Mouse (Mus musculus) mesoderm, embryonic 11.5 days (tissue): ENCODE results near the gene Rassf8.

Experiments used
- DNase-seq: peaks from one replicate; pipeline ENCODE4 v3.0.0-alpha.2; 2012; ENCODE audit warnings: low read depth, low spot score

The Rassf8 gene

DNA sequence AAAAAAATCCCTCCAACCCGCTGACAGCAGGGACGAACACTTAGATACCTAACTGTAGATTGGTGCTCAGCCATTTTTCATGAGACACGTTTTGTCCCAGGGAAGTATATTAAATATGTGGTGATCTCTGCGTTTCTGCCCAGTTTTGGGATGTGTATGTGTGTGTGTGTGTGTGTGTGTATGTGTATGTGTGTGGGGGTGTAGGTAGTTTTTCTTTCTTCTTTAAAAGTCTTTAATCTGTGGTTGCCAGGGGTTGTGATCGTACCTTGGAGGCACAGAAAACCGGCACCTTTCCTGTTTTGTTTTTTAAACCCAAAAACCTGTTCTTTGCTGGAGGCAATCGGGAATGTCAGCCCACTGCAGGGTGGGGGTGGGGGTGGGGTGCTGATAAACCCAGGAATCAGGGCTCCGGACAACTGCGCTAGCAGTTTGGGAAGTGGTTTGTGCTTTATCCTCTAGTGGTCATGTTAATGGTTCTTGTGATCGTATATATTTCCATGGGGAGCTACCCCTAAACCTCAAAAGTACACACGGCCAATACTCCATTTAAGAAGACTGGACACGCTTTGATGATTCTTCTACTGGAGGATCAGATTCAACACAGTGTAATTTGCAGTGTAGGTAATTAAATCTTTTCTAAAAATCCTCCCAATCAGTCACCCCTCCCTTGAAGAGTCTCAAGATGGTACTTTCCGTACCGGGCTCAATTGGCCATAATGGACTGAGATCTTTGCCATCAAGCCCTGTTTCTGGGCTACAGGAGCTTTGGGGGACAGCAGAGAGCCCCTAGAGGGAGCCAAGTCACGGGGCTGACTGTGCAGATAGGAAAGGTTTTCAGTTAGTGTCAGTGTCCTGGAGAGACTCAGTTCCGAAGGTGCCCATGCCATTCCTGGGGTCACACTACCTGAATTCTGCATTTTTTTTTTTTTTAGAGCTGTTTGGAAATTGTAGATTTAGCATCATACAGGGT lies 1.4 kb downstream of the Rassf8 start:
- no peak for DNase-seq

- DNase-seq: no peak
Observed at GRCm38 (mm10) chr6:145750394-145750793, 3.8 kb downstream of the Rassf8 start.

GRCm38 (mm10) chr6:145753296-145753695 lies 6.7 kb downstream of the Rassf8 start:
- DNase-seq: no peak

- DNase-seq: no peak
Observed at GRCm38 (mm10) chr6:145754416-145754815, 7.9 kb downstream of the Rassf8 start.

GRCm38 (mm10) chr6:145755942-145756639 lies 9.5 kb downstream of the Rassf8 start:
- DNase-seq: no peak

- no peak for DNase-seq
Observed at GRCm38 (mm10) chr6:145756640-145757005, 10.1 kb downstream of the Rassf8 start.

GRCm38 (mm10) chr6:145757346-145757745 lies 10.8 kb downstream of the Rassf8 start:
- DNase-seq: no peak

- no peak for DNase-seq
Observed at GRCm38 (mm10) chr6:145758685-145759084, 12.1 kb downstream of the Rassf8 start.

- no peak for DNase-seq
Observed at GRCm38 (mm10) chr6:145759432-145759831, 12.9 kb downstream of the Rassf8 start.

DNA sequence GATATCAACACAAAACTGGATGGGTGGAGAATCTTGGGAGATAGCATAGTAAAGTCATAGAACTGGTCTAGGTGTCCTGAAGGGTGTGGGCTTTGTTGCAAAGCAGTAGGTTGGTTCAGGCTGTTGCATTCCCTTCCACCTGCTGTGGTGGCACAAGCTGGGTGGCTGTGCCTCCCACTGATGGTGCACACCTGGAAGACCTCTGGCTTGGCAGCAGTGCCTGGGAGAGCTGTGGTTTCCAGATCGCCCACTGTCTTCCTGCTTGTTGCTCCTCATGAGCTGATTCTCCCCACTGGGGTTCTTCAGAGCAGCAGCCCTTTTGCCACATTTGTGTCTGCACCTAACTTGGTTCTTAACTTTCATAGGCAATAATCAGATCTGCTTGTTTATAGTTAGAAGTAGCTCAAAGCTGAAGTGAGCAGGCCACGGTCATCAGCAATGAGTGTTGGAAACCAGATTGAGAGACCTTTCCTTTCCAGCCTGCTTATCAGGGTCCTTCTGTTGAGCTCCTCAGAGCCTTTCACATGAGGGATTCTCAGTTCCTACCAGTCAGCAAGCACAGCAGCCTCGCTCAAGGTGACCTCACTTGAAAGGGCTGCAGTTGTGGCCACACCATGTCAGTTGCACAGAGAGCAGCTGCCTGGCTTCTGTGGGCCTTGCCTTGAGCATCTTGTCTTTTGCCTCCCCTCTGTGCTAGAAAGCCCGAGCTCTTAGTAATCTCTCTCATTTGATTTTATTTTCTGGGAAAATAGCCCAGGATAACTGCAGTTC lies 13.9 kb downstream of the Rassf8 start:
- no peak for DNase-seq

GRCm38 (mm10) chr6:145761151-145761935 lies 14.8 kb downstream of the Rassf8 start:
- no peak for DNase-seq

DNA sequence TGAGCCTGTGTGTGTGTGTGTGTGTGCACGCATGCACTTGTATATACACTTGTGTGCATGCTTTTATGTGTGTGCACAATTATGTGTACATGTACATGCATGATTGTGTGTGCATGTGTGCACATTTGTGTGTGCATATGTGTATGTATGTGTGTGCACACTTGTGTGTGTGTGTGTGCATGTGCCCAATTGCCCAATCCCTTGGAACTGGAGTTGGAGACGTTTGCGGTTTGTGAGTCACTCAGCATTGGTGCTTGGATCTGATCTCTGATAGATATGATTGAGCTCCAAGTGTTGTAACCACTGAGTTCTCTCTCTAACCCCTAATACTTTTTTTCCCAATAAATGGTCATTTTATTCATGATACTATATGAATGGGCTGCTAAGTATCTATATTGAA lies 15.5 kb downstream of the Rassf8 start:
- DNase-seq: no peak

GRCm38 (mm10) chr6:145763051-145763450 lies 16.5 kb downstream of the Rassf8 start:
- no peak for DNase-seq

DNA sequence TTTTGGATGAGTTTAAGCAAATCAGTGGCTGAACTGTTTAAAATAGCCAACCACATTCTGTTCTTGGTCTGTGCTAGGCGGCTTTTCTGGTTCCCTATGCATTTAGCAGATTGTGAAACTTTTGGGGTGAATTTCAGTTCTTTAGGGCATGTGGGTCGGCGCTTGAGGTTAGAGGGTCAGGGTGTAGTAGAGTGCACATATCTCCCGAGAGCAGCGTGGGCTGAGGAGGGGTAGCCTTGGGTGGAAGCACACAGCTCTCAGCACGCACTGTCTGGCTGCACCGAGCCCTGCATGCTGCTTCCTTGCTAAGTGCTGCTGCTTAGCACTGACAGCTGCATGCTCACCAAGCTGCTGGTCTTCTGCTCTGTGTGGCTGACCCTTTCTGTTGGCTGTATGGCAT lies 18.5 kb downstream of the Rassf8 start:
- no peak for DNase-seq

DNA sequence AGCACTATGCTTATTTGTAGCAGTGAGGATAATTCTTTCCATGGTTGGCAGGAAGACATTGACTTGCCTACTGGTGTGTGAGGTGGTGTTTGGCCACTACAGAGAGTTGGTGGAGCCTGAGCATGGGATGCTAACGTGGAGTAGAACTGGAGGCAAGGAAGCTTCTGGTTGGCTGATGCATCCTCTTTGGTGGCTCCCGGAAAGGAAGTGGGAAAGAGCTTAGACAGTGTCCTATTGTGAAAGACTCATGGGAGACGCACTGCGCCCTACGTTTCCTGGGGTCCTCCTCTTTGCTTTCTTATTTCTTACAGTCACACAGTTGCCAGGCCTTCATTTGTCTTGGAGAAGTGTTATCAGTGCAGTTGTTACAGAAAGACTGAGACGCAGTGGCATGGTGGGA lies 20.4 kb downstream of the Rassf8 start:
- no peak for DNase-seq

GRCm38 (mm10) chr6:145767637-145768036 lies 21.1 kb downstream of the Rassf8 start:
- DNase-seq: no peak

- DNase-seq: peak; percentile 37
Observed at GRCm38 (mm10) chr6:145768671-145769292, 22.2 kb downstream of the Rassf8 start.

DNA sequence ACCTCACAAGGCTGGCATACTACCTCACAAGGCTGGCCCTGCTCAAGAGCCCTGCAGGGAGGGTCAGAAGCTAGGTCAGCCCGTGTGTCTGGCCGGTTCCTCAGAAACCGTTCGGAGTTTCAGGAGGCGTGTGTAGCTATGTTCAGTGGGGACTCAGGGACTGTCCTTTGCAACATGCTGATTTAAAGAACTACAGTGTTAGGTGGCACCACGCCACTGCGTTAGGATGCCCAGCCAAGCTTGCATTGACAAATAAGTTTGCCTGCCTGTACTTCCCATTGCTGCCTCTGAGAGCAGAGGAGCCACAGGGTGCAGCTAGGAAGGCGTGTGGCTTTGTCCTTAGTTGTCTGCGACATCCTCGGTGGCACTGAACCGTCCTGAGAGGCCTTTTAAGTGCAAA lies 23.3 kb downstream of the Rassf8 start:
- no peak for DNase-seq

GRCm38 (mm10) chr6:145770272-145771000 lies 23.9 kb downstream of the Rassf8 start:
- no peak for DNase-seq

GRCm38 (mm10) chr6:145774436-145774835 lies 27.9 kb downstream of the Rassf8 start:
- no peak for DNase-seq
